Comparison of ENCODE assay signal across 8 mouse cellular contexts in genomic region chr11:103333719-103334398, GRCm38 (mm10). TPM values are rescaled to one million over a fixed set of nuclear protein-coding genes. Genes with fewer than 3 reads are reported as not detected.
DNase-seq lines count a peak whose midpoint lies in the region; ATAC-seq lines count a peak whose summit lies in the region.

No protein-coding gene starts in this region.

- no peaks in the 10 kb centered on the region for H3K36me3 ChIP-seq in stomach, embryonic 15.5 days

- intact Hi-C loops in gastrocnemius, postnatal 14 days (cut with DNase I; ENCODE audit: low total_unique reads): loop anchor here (10.0 kb wide), 1 partner anchor 221 kb away; no protein-coding TSS in a partner anchor

- H3K9ac ChIP-seq in stomach, embryonic 15.5 days: no peak overlapping the region

- H3K27ac ChIP-seq in stomach, embryonic 15.5 days: peak overlapping the region; percentile 71; the same call in 1 of the 2 replicates

- peak overlapping the region; percentile 28; the same call in 1 of the 2 replicates for H3K4me3 ChIP-seq in stomach, embryonic 15.5 days (replicated peaks)

- H3K4me1 ChIP-seq in stomach, embryonic 15.5 days: peaks cover 26% of the 10 kb centered on the region

- WGBS in stomach, embryonic 15.5 days: 25% methylated on average over 40 of the region's 40 CpGs

- ATAC-seq in stomach, embryonic 15.5 days (ENCODE audit: insufficient read depth, low FRiP score, low read depth): no peak

- peak overlapping the region; percentile 48 for H3K4me2 ChIP-seq in stomach, embryonic 15.5 days

- DNase-seq in right cerebral cortex, postnatal 10 days (ENCODE audit: low spot score in 2 of 2): peak; percentile 56 to 59
- no peak for DNase-seq in right cerebral cortex, adult 18-20 months
- DNase-seq in cerebellum, postnatal 10 days: peak; percentile 83 to 87
- peak; percentile 44 for DNase-seq in gastrocnemius, postnatal 14 days
- peak; percentile 60 for DNase-seq in kidney, adult 9 months
- DNase-seq in lung, postnatal 10 days: peak; percentile 71
- DNase-seq in spleen, postnatal 14 days (ENCODE audit: low spot score in 2 of 2): no peak

- peaks cover 24% of the 10 kb centered on the region for H3K27me3 ChIP-seq in stomach, embryonic 15.5 days (replicated peaks)

- no peaks in the 10 kb centered on the region for H3K9me3 ChIP-seq in stomach, embryonic 15.5 days

RNA-seq across cellular contexts. Expression of gene Arhgap27, which starts 29.6 kb away (rescaled TPM):
- 10 to 100 TPM in 1 of 2 experiments, 1 to 10 TPM in 1; 7.5 to 13.5 TPM for total RNA-seq in gastrocnemius, postnatal 14 days (2021)
- polyA plus RNA-seq in stomach, embryonic 15.5 days (2015; fragmentation: Nextera tagmentation; extraction: Ambion mirVana): 21.2 and 21.5 TPM in 2 replicates

Comparison
In these comparisons a context has a peak if more than half of its experiments do, and no peak if none do; other contexts are left out.
1. DNase-seq: peak in right cerebral cortex, postnatal 10 days (2 of 2), cerebellum, postnatal 10 days (2 of 2), gastrocnemius, postnatal 14 days (single experiment), kidney, adult 9 months (single experiment) and lung, postnatal 10 days (single experiment); none in right cerebral cortex, adult 18-20 months (single experiment) and spleen, postnatal 14 days (0 of 2).